ENCODE assay signal across 8 mouse cellular contexts in the genomic region with DNA sequence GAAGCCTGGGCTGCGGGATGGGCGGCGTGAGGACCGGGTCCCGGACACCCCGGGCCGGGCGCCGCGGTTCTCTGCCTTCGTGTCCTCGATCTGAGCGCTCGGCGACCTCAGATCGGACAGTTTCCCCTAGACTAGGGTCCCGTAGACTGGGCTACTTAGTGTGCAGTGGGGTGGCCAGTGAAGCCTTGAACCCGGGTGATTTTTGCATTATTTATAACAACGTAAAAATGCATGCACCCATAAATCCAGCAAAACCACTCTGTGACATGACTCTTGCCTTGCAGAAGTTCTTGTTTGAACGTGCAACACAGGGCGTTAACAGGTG. TPM values are rescaled to one million over a fixed set of nuclear protein-coding genes. Genes with fewer than 3 reads are reported as not detected.
DNase-seq lines count a peak whose midpoint lies in the region; ATAC-seq and TF ChIP-seq lines count a peak whose summit lies in the region.

No protein-coding gene starts in this region.

- H3K27me3 ChIP-seq in heart, adult 2 months (ENCODE audit: control insufficient read depth, insufficient read depth, low read length) = no peaks in the 10 kb centered on the region
- H3K27me3 ChIP-seq in thymus, adult 2 months (ENCODE audit: control insufficient read depth, insufficient read depth, low read length) = no peaks in the 10 kb centered on the region
- H3K27me3 ChIP-seq in liver, embryonic 12.5 days (replicated peaks) = no peaks in the 10 kb centered on the region

- no peak for TF ChIP-seq POLR2A in heart, adult 2 months (IDR thresholded peaks at IDR 0.05; ENCODE audit: insufficient read depth, low read depth, low read length)
- 0 out of 2 replicates have a peak, but pooled peaks have one; percentile 13 for TF ChIP-seq POLR2A in thymus, adult 2 months (IDR thresholded peaks at IDR 0.05; ENCODE audit: control insufficient read depth, extremely low read depth, insufficient read depth, low read length, poor library complexity)

- DNase-seq in heart, adult 2 months = no peak
- DNase-seq in heart, postnatal 14 days = no peak
- DNase-seq in thymus, adult 2 months = no peak
- no peak for DNase-seq in thymus, postnatal 0 days (ENCODE audit: low spot score)
- no peak for DNase-seq in ovary, postnatal 36 days (ENCODE audit: low spot score)
- DNase-seq in retina, postnatal 1 day = no peak
- no peak for DNase-seq in adrenal gland, postnatal 14 days

- intact Hi-C loops in heart, adult 2 months (cut with DNase I) = loop anchor here (5.0 kb wide), 1 partner anchor 672 kb away; the partner anchor contains the start of genes Iscu and Sart3
- intact Hi-C loops in heart, postnatal 14 days (cut with DNase I) = no loop called here

- ATAC-seq in liver, embryonic 12.5 days = no peak

- H3K36me3 ChIP-seq in heart, adult 2 months (ENCODE audit: control insufficient read depth, insufficient read depth, low read length) = no peaks in the 10 kb centered on the region
- H3K36me3 ChIP-seq in thymus, adult 2 months (ENCODE audit: control insufficient read depth, insufficient read depth, low read length) = no peaks in the 10 kb centered on the region
- H3K36me3 ChIP-seq in liver, embryonic 12.5 days = peaks cover 28% of the 10 kb centered on the region

- no peaks in the 10 kb centered on the region for H3K79me2 ChIP-seq in heart, adult 2 months (replicated peaks; ENCODE audit: control insufficient read depth, insufficient read depth, low read length)

- under 1% methylated on average over 21 of the region's 21 CpGs for WGBS in heart, adult 2 months
- WGBS in thymus, adult 2 months = under 1% methylated on average over 21 of the region's 21 CpGs
- WGBS in liver, embryonic 12.5 days (ENCODE audit: insufficient replicate concordance) = 1% methylated on average over 21 of the region's 21 CpGs

- H3K4me1 ChIP-seq in heart, adult 2 months (ENCODE audit: control insufficient read depth, insufficient read depth, low read length) = peaks cover 2% of the 10 kb centered on the region; the same call in 1 of the 2 replicates
- peaks cover 6% of the 10 kb centered on the region for H3K4me1 ChIP-seq in thymus, adult 2 months (replicated peaks; ENCODE audit: control insufficient read depth, insufficient read depth, low read length)
- peaks cover 22% of the 10 kb centered on the region for H3K4me1 ChIP-seq in liver, embryonic 12.5 days

- H3K4me2 ChIP-seq in liver, embryonic 12.5 days = peak overlapping the region; percentile 78

- H3K4me3 ChIP-seq in heart, adult 2 months = peak overlapping the region; percentile 71
- peak overlapping the region; percentile 71 for H3K4me3 ChIP-seq in thymus, adult 2 months (ENCODE audit: control insufficient read depth, insufficient read depth, low read length)
- H3K4me3 ChIP-seq in liver, embryonic 12.5 days = peak overlapping the region; percentile 64

- TF ChIP-seq EP300 in heart, adult 2 months (IDR thresholded peaks at IDR 0.05; ENCODE audit: insufficient read depth, low read depth, low read length) = no peak

- peak overlapping the region; percentile 76 for H3K9ac ChIP-seq in heart, adult 2 months (ENCODE audit: low read depth, low read length)
- peak overlapping the region; percentile 77 for H3K9ac ChIP-seq in liver, embryonic 12.5 days

- H3K9me3 ChIP-seq in liver, embryonic 12.5 days (replicated peaks) = no peaks in the 10 kb centered on the region

- no peak for TF ChIP-seq CTCF in heart, adult 2 months (IDR thresholded peaks at IDR 0.05)
- no peak for TF ChIP-seq CTCF in thymus, adult 2 months (IDR thresholded peaks at IDR 0.05; ENCODE audit: borderline replicate concordance, control insufficient read depth, extremely low read depth, insufficient read depth, low read length, poor library complexity)

- peak overlapping the region; percentile 70 for H3K27ac ChIP-seq in heart, adult 2 months
- H3K27ac ChIP-seq in thymus, adult 2 months (ENCODE audit: control insufficient read depth, insufficient read depth, low read length) = no peak overlapping the region
- 0 out of 2 replicates have a peak overlapping the region, but pooled peaks have one; percentile 56 for H3K27ac ChIP-seq in liver, embryonic 12.5 days

RNA-seq across cellular contexts. Expression of gene Mvk, which starts 0.3 kb away (rescaled TPM):
- total RNA-seq in heart, adult 2 months (2021) = 10 to 100 TPM in 1 of 2 experiments, 1 to 10 TPM in 1; 9.8 to 10.6 TPM
- polyA plus RNA-seq in heart, adult 2 months (2012; rRNA removed) = 10.9 and 12.4 TPM in 2 replicates
- total RNA-seq in heart, postnatal 14 days (2021) = 10 to 100 TPM in 1 of 2 experiments, 1 to 10 TPM in 1; 9.9 to 11.7 TPM
- 20.8 and 25.9 TPM in 2 replicates for polyA plus RNA-seq in thymus, adult 2 months (2012; rRNA removed)
- polyA plus RNA-seq in thymus, postnatal 0 days (2015; fragmentation: Nextera tagmentation; extraction: Ambion mirVana) = 23.0 and 23.6 TPM in 2 replicates
- polyA plus RNA-seq in liver, embryonic 12.5 days (2016; fragmentation: Nextera tagmentation; extraction: Ambion mirVana) = 34.6 and 35.2 TPM in 2 replicates
- 22.0 and 23.2 TPM in 2 replicates for total RNA-seq in adrenal gland, postnatal 14 days (2021)

RNA-seq across cellular contexts. Expression of gene Mmab, which starts 0.5 kb away (rescaled TPM):
- total RNA-seq in heart, adult 2 months (2021) = 10 to 100 TPM; 19.4 to 21.0 TPM
- 24.7 and 28.2 TPM in 2 replicates for polyA plus RNA-seq in heart, adult 2 months (2012; rRNA removed)
- 10 to 100 TPM; 11.0 to 11.3 TPM for total RNA-seq in heart, postnatal 14 days (2021)
- polyA plus RNA-seq in thymus, adult 2 months (2012; rRNA removed) = 13.5 and 15.1 TPM in 2 replicates
- 13.1 and 13.9 TPM in 2 replicates for polyA plus RNA-seq in thymus, postnatal 0 days (2015; fragmentation: Nextera tagmentation; extraction: Ambion mirVana)
- 17.7 and 17.9 TPM in 2 replicates for polyA plus RNA-seq in liver, embryonic 12.5 days (2016; fragmentation: Nextera tagmentation; extraction: Ambion mirVana)
- total RNA-seq in adrenal gland, postnatal 14 days (2021) = 14.6 and 18.0 TPM in 2 replicates
